Mouse (Mus musculus): ENCODE results near the gene Acot7. TPM values are rescaled to one million over a fixed set of nuclear protein-coding genes. Genes with fewer than 3 reads are reported as not detected.

Gene Acot7
- total RNA-seq (2018; cell fraction: chromatin; rRNA removed), result 10 to 100 TPM in 14 of 26 experiments, 1 to 10 TPM in 12; 2.1 to 42.1 (median 11.4) TPM
- total RNA-seq (2018; cell fraction: cytosol; rRNA removed), result 10 to 100 TPM; 12.8 to 47.7 (median 23.1) TPM
- 10 to 100 TPM in 14 of 26 experiments, 1 to 10 TPM in 12; 3.1 to 46.7 (median 10.3) TPM for total RNA-seq (2018; cell fraction: nucleus; rRNA removed)
- polyA plus RNA-seq (2018), result 18.0 to 35.3 TPM (median 23.7 TPM) in 3 replicates

GRCm38 (mm10) chr4:152177537-152178343, at the start of gene Acot7:
Gene Acot7 (plus strand): TSS chr4:152178134.
- under 1% methylated on average over 106 of the region's 108 CpGs for WGBS (ENCODE audit: missing documents)
- peak within 1 kb of the TSS; percentile 57 for H3K4me3 ChIP-seq (ENCODE audit: inconsistent target)
- no peaks in the 10 kb centered on the region for H3K36me3 ChIP-seq (ENCODE audit: inconsistent target)
- H3K27ac ChIP-seq, result peak within 1 kb of the TSS; percentile 32
- peaks cover 43% of the 10 kb centered on the region for H3K79me2 ChIP-seq (ENCODE audit: inconsistent target)

- 84% methylated on average over 5 of the region's 5 CpGs for WGBS (ENCODE audit: missing documents)
- Histone ChIP-seq H3K27ac (no peak overlapping the region), H3K36me3 (ENCODE audit: inconsistent target) (no peaks in the 10 kb centered on the region), H3K4me3 (ENCODE audit: inconsistent target) (no peak overlapping the region), H3K79me2 (ENCODE audit: inconsistent target) (no peaks in the 10 kb centered on the region)
Measured at GRCm38 (mm10) chr4:152128784-152129183, 49.1 kb upstream of the Acot7 start.

- Histone ChIP-seq H3K36me3 (ENCODE audit: inconsistent target) (no peaks in the 10 kb centered on the region), H3K79me2 (ENCODE audit: inconsistent target) (no peaks in the 10 kb centered on the region), H3K4me3 (ENCODE audit: inconsistent target) (no peak overlapping the region), H3K27ac (no peak overlapping the region)
- WGBS (ENCODE audit: missing documents), result 79% methylated on average over 8 of the region's 13 CpGs
Measured at GRCm38 (mm10) chr4:152129395-152129930, 48.5 kb upstream of the Acot7 start.

- 2% methylated on average over 73 of the region's 85 CpGs for WGBS (ENCODE audit: missing documents)
- no peaks in the 10 kb centered on the region for H3K79me2 ChIP-seq (ENCODE audit: inconsistent target)
- no peaks in the 10 kb centered on the region for H3K36me3 ChIP-seq (ENCODE audit: inconsistent target)
- H3K27ac ChIP-seq, result no peak overlapping the region
- no peak overlapping the region for H3K4me3 ChIP-seq (ENCODE audit: inconsistent target)
Measured at GRCm38 (mm10) chr4:152130771-152131653, 46.9 kb upstream of the Acot7 start.

- H3K4me3 ChIP-seq (ENCODE audit: inconsistent target), result no peak overlapping the region
- 16% methylated on average over 49 of the region's 50 CpGs for WGBS (ENCODE audit: missing documents)
- no peaks in the 10 kb centered on the region for H3K36me3 ChIP-seq (ENCODE audit: inconsistent target)
- H3K27ac ChIP-seq, result no peak overlapping the region
- H3K79me2 ChIP-seq (ENCODE audit: inconsistent target), result no peaks in the 10 kb centered on the region
Measured at GRCm38 (mm10) chr4:152131809-152132771, 45.8 kb upstream of the Acot7 start.

DNA sequence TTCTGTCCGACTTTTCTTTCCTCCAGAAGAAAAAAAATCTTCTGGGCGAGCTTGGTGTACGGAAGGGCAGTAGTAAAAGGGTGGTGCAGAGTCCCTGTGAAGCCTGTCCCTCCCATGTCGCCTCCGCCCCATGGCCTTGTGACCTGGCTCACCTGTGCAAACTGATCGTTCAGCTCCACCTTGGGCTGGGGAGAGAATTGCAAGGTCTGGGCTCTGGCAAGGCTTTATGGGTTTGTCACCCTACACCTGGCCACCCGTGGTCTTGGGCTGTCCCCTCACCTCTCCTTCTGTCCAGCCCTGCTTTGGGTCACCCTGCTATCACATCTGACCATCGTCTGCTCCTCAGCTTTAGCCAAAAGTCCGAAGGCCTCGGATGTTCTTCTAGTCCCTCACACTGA, 45.2 kb upstream of the Acot7 start:
- Histone ChIP-seq H3K36me3 (ENCODE audit: inconsistent target) (no peaks in the 10 kb centered on the region), H3K79me2 (ENCODE audit: inconsistent target) (no peaks in the 10 kb centered on the region), H3K27ac (no peak overlapping the region), H3K4me3 (ENCODE audit: inconsistent target) (no peak overlapping the region)
- 72% methylated on average over 10 of the region's 10 CpGs for WGBS (ENCODE audit: missing documents)

DNA sequence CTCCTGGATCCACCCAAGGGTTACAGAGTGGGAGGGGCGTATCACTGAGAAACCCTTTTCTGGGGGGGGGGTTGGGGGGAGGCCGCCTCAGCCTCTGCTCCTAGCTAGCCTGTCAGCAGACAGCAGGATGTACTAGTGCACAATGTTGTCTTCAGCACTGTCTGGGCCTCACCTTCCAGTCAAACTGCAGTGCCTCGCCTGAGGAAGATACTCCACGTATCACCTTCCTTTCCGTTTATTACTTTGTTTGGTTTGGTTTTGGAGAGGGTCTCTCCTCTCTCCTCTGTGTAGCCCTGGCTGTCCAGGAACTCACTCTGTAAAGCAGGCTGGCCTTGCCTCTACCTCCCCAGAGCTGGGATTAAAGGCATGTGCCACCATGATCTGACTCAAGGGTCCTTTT, 44.7 kb upstream of the Acot7 start:
- H3K79me2 ChIP-seq (ENCODE audit: inconsistent target), result no peaks in the 10 kb centered on the region
- H3K27ac ChIP-seq, result no peak overlapping the region
- H3K4me3 ChIP-seq (ENCODE audit: inconsistent target), result no peak overlapping the region
- WGBS (ENCODE audit: missing documents), result 83% methylated on average over 5 of the region's 5 CpGs
- H3K36me3 ChIP-seq (ENCODE audit: inconsistent target), result no peaks in the 10 kb centered on the region

DNA sequence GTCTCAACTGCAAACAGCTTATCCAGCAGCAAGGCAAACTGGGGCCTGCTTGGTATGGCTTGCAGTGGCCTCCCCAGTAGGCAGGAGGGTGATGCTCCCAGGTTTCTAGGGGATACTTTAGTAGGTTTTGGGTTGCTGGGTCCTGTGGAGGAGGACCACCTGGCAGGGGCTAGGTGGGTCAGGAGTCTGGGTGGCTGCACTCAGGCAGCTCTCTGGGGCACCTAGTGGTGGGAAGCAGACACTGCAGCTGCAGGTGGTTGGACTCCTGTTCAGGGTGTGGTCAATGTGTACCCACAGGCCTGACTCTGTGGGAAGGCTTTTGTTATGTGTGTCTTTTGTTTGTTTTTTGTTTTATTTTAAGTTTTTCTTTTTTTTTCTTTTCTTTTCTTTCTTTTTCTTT, 43.4 kb upstream of the Acot7 start:
- no peak overlapping the region for H3K27ac ChIP-seq
- H3K79me2 ChIP-seq (ENCODE audit: inconsistent target), result no peaks in the 10 kb centered on the region
- no peaks in the 10 kb centered on the region for H3K36me3 ChIP-seq (ENCODE audit: inconsistent target)
- H3K4me3 ChIP-seq (ENCODE audit: inconsistent target), result no peak overlapping the region

DNA sequence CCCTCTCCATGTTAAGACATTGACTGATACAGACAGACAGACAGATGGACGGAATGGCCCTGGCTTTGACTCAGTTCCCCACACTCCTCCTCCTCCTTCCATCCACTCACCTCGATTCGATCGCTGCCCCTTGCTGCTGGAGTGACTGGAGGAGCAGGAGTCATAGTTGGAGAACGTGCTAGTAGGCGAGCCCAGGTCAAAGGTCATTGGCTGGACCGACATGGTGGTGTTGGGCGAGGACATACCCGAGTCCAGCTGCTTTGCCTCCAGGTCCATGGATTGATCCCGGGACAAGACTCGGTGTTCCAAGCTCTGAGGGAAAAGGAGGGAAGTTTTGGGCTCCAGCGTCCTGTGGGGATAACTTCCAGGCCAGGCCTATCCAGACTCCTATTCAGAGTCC, 42.6 kb upstream of the Acot7 start:
- H3K36me3 ChIP-seq (ENCODE audit: inconsistent target), result no peaks in the 10 kb centered on the region
- H3K27ac ChIP-seq, result no peak overlapping the region
- no peak overlapping the region for H3K4me3 ChIP-seq (ENCODE audit: inconsistent target)
- WGBS (ENCODE audit: missing documents), result 92% methylated on average over 12 of the region's 12 CpGs
- H3K79me2 ChIP-seq (ENCODE audit: inconsistent target), result no peaks in the 10 kb centered on the region

DNA sequence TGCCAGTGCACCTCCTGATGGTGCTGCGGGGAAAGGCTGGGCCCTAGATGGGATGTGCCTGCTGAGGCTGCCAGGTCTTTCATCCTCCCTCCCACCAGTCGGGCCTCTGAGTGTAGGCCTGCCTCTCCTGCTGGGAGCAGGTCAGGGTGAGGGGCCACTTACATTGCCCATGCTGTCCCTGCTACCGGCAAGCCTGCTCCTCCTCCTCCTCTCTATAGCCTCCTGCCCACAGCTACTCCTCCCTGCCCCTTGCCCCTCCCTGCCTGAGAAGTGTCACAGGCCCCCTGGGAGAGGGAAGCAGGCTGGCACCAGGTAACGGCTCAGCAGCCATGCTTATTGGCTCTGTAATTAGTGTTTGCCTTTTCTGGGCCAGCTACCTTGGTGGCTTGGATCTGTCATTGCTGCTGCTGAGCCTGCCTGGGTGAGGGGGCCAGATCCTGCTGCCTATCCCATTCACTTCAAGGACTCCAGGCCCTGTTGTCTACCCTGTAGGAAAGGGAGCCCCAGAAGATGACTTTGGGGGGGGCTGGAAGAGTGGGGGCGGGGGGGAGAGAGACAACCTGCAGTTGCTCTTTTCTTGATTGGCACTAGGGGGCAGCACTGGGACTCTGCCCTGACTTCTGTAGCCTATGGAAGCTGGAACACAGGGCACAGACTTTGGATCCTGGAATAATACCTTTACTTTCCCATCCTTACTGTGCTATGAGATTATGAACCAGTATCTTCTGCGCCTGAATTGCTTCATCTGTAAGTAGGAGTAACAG, 41.6 kb upstream of the Acot7 start:
- Histone ChIP-seq H3K27ac (no peak overlapping the region), H3K79me2 (ENCODE audit: inconsistent target) (no peaks in the 10 kb centered on the region), H3K4me3 (ENCODE audit: inconsistent target) (no peak overlapping the region), H3K36me3 (ENCODE audit: inconsistent target) (no peaks in the 10 kb centered on the region)
- 63% methylated on average over 6 of the region's 6 CpGs for WGBS (ENCODE audit: missing documents)

DNA sequence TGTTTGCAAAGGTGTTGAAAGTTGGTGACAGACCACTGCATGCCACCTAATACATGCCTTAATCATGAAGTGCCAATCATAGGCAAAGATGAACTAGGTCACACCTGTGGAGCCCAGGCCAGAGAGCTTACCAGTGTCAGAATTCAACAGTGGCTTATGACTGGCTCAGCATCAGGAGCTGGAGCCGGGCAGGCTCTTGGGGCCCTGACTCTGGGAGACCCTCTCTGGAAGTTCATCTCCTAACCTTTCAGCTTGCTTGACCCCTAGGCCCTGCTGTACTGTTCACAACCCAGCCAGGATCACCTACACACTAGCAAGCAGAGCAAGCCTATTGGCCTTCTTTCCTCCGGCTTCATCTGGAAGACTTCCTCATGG, 41.1 kb upstream of the Acot7 start:
- Histone ChIP-seq H3K79me2 (ENCODE audit: inconsistent target) (no peaks in the 10 kb centered on the region), H3K4me3 (ENCODE audit: inconsistent target) (no peak overlapping the region), H3K27ac (no peak overlapping the region), H3K36me3 (ENCODE audit: inconsistent target) (no peaks in the 10 kb centered on the region)
- WGBS (ENCODE audit: missing documents), result 96% methylated on average over 2 of the region's 2 CpGs

GRCm38 (mm10) chr4:152138497-152139260, 39.3 kb upstream of the Acot7 start:
- 5% methylated on average over 51 of the region's 51 CpGs for WGBS (ENCODE audit: missing documents)
- Histone ChIP-seq H3K79me2 (ENCODE audit: inconsistent target) (no peaks in the 10 kb centered on the region), H3K4me3 (ENCODE audit: inconsistent target) (no peak overlapping the region), H3K36me3 (ENCODE audit: inconsistent target) (no peaks in the 10 kb centered on the region), H3K27ac (no peak overlapping the region)

DNA sequence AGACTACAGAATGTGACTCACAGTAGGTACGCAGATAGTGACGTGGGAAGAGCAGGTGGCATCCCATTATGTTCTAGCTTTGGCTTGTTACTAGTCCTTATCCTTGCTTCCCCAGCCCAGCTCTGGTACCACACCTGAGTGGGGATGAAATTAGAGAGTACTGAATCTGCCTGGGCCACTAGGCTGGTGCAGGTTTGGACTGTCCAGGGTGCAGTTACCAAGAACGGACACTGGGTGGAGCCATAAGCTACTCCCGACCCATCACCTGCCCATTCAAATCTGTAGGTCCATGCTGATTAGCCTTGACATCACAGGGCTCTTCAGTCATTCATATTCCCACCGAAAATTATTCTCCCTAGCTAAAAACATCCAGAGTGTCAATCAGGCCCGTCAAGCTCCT, 37.5 kb upstream of the Acot7 start:
- Histone ChIP-seq H3K79me2 (ENCODE audit: inconsistent target) (no peaks in the 10 kb centered on the region), H3K4me3 (ENCODE audit: inconsistent target) (no peak overlapping the region), H3K27ac (no peak overlapping the region), H3K36me3 (ENCODE audit: inconsistent target) (no peaks in the 10 kb centered on the region)
- WGBS (ENCODE audit: missing documents), result 35% methylated on average over 6 of the region's 6 CpGs
